Comparison of ENCODE assay signal across 7 mouse cellular contexts in genomic region chr12:102704457-102705198, GRCm38 (mm10). TPM values are rescaled to one million over a fixed set of nuclear protein-coding genes. Genes with fewer than 3 reads are reported as not detected.
A peak's percentile ranks its signal among the peaks of the same experiment; 100 is the strongest.
DNase-seq lines count a peak whose midpoint lies in the region; ATAC-seq lines count a peak whose summit lies in the region.

Gene Itpk1, minus strand, starts transcription at chr12:102704930.

- peak; percentile 64 for DNase-seq in ZHBTc4 (ENCODE audit: low read depth, low spot score)
- peak; percentile 74 for DNase-seq in cerebellum, adult 11-12 months
- DNase-seq in forebrain, embryonic 14.5 days (ENCODE audit: low spot score): peak; percentile 77
- DNase-seq in left cerebral cortex, postnatal 25 days (ENCODE audit: low spot score in 2 of 2): peak in 1 of 2 experiments; percentile 45
- DNase-seq in right cerebral cortex, postnatal 4 days: peak; percentile 73

- peak within 1 kb of the TSS; percentile 80 for H3K27ac ChIP-seq in forebrain, embryonic 14.5 days (ENCODE audit: low read depth, low read length)
- peak within 1 kb of the TSS; percentile 94 for H3K27ac ChIP-seq in hindbrain, embryonic 16.5 days (ENCODE audit: low read depth, low read length)

- peak within 1 kb of the TSS; percentile 79 for H3K4me2 ChIP-seq in forebrain, embryonic 14.5 days (ENCODE audit: low read length)
- H3K4me2 ChIP-seq in hindbrain, embryonic 16.5 days (ENCODE audit: low read length): peak within 1 kb of the TSS; percentile 85

- ATAC-seq in forebrain, embryonic 14.5 days: peak; percentile 91
- ATAC-seq in hindbrain, embryonic 16.5 days: peak; percentile 85
- ATAC-seq in megakaryocyte progenitor cell, adult 5-6 weeks (replicated peaks; ENCODE audit: poor library complexity): peak; percentile 28

- no peaks in the 10 kb centered on the region for H3K36me3 ChIP-seq in forebrain, embryonic 14.5 days (ENCODE audit: control insufficient read depth, insufficient read depth, low read length)
- no peaks in the 10 kb centered on the region for H3K36me3 ChIP-seq in hindbrain, embryonic 16.5 days (ENCODE audit: control insufficient read depth, insufficient read depth, low read length)

- H3K27me3 ChIP-seq in forebrain, embryonic 14.5 days (replicated peaks; ENCODE audit: control insufficient read depth, insufficient read depth, low read length): no peaks in the 10 kb centered on the region
- H3K27me3 ChIP-seq in hindbrain, embryonic 16.5 days (replicated peaks; ENCODE audit: control insufficient read depth, insufficient read depth, low read length): no peaks in the 10 kb centered on the region; the same call in 1 of the 2 replicates

- no peaks in the 10 kb centered on the region for H3K9me3 ChIP-seq in forebrain, embryonic 14.5 days (replicated peaks; ENCODE audit: control insufficient read depth, low read length)
- no peaks in the 10 kb centered on the region for H3K9me3 ChIP-seq in hindbrain, embryonic 16.5 days (ENCODE audit: control insufficient read depth, low read length)

- WGBS in forebrain, embryonic 14.5 days: under 1% methylated on average over 79 of the region's 105 CpGs
- under 1% methylated on average over 64 of the region's 105 CpGs for WGBS in hindbrain, embryonic 16.5 days

- peak within 1 kb of the TSS; percentile 79 for H3K9ac ChIP-seq in forebrain, embryonic 14.5 days (ENCODE audit: low read length)
- H3K9ac ChIP-seq in hindbrain, embryonic 16.5 days (ENCODE audit: low read depth, low read length): peak within 1 kb of the TSS; percentile 91

- H3K4me1 ChIP-seq in forebrain, embryonic 14.5 days (ENCODE audit: control insufficient read depth, insufficient read depth, low read length): peaks cover 33% of the 10 kb centered on the region
- H3K4me1 ChIP-seq in hindbrain, embryonic 16.5 days (ENCODE audit: control insufficient read depth, insufficient read depth, low read depth, low read length): peaks cover 28% of the 10 kb centered on the region

- H3K4me3 ChIP-seq in forebrain, embryonic 14.5 days (ENCODE audit: low read depth, low read length): peak within 1 kb of the TSS; percentile 70
- H3K4me3 ChIP-seq in hindbrain, embryonic 16.5 days (ENCODE audit: low read length): peak within 1 kb of the TSS; percentile 85

- intact Hi-C loops in left cerebral cortex, postnatal 25 days (cut with DNase I): loop anchor here (2.0 kb wide), 2 partner anchors 52 to 126 kb away; no protein-coding TSS in a partner anchor

RNA-seq across cellular contexts. Expression of gene Itpk1, which starts in this region (rescaled TPM):
- 47.1 and 57.5 TPM in 2 replicates for polyA plus RNA-seq in forebrain, embryonic 14.5 days (2014; fragmentation: Nextera tagmentation; extraction: Ambion mirVana)
- polyA plus RNA-seq in hindbrain, embryonic 16.5 days (2015; fragmentation: Nextera tagmentation; extraction: Ambion mirVana): 41.2 and 42.5 TPM in 2 replicates
- total RNA-seq in left cerebral cortex, postnatal 25 days (2021): 10 to 100 TPM; 63.9 to 70.2 TPM
- 8.6 and 10.5 TPM in 2 replicates for total RNA-seq in megakaryocyte progenitor cell, adult 5-6 weeks (2015)
- total RNA-seq in megakaryocyte progenitor cell, adult 5-6 weeks (2017): 15.1 and 15.3 TPM in 2 replicates

Comparison
In these comparisons a context has a peak if more than half of its experiments do, and no peak if none do; other contexts are left out.
1. ATAC-seq: peak in every context shown above with its lines; median percentile 91 in forebrain, embryonic 14.5 days; 85 in hindbrain, embryonic 16.5 days; 28 in megakaryocyte progenitor cell, adult 5-6 weeks.